Mouse (Mus musculus) testis, adult 2 months (tissue): Measurements from ENCODE around the gene Mgat5.

Experiments
- CTCF ChIP-seq: fragments of 200-500 bp; IDR thresholded peaks from 2 replicates; pipeline ENCODE4 v1.5.1; 2012; ENCODE audit warnings: low read depth, mild to moderate bottlenecking, inconsistent platforms, low read length, moderate library complexity; ENCODE audit not compliant: control insufficient read depth, insufficient read depth, insufficient replicate concordance
- POLR2A ChIP-seq: fragments of 200-500 bp; IDR thresholded peaks from 2 replicates; pipeline ENCODE4 v1.6.1; 2012; ENCODE audit warnings: low read depth, mild to moderate bottlenecking, inconsistent platforms, low read length, moderate library complexity; ENCODE audit not compliant: control insufficient read depth

DNA sequence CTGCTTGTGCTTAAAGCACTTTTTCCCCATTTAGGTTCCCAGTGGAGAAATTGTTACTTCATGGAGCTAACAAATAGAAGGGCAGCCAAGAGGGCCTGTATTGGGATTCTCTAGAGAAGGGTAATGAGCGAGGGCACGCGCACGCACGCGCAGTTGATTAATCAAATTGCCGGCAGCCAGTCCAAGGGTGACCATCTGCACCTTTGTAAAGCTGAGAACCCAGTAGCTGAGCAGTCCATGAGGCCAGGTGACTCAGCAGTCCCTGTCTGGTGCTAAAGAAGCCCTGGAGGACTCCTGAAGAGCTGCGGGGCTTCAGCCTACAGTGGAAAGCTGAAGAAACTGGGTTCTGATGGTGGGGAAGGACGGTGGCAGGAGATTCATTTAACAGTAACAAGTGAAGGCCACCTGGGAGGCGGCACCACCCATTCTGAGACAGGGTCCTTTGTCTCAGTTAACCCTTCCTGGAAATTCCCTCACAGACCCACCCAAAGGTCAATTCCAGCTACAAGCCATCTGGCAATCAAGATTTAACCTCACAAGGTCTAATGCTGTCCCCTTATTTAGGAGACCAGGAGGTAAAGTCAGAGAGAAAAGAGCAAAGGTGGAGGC lies 302.3 kb downstream of the Mgat5 start:
- TF ChIP-seq CTCF (no peak), POLR2A (no peak)
